Mouse (Mus musculus): ENCODE results near the gene Rpn2. TPM values are rescaled to one million over a fixed set of nuclear protein-coding genes. Genes with fewer than 3 reads are reported as not detected.

Gene Rpn2
- polyA plus RNA-seq, 1 experiment from 2014 or later = 176 TPM

GRCm38 (mm10) chr2:157313718-157314117 lies 34.9 kb downstream of the Rpn2 start:
- H3K27me3 ChIP-seq (ENCODE audit: control insufficient read depth, insufficient read depth, low read length) = no peaks in the 10 kb centered on the region
- H3K36me3 ChIP-seq (ENCODE audit: control insufficient read depth, insufficient read depth, low read length) = peaks cover 97% of the 10 kb centered on the region
- ATAC-seq (ENCODE audit: insufficient number of reproducible peaks, insufficient read depth, low FRiP score, low read depth) = no peak
- WGBS = 93% methylated on average over 3 of the region's 3 CpGs
- no peak overlapping the region for H3K4me2 ChIP-seq (ENCODE audit: low read length)
- no peak overlapping the region for H3K27ac ChIP-seq (replicated peaks in 1 of 2; ENCODE audit: control insufficient read depth in 1 of 2, insufficient read depth in 1 of 2, low read depth in 2 of 2, low read length in 2 of 2)
- no peaks in the 10 kb centered on the region for H3K9me3 ChIP-seq (ENCODE audit: control insufficient read depth, low read length)
- peaks cover 8 to 17% of the 10 kb centered on the region in 2 experiments; a peak in 2 of 4 replicates for H3K4me1 ChIP-seq (ENCODE audit: control insufficient read depth in 2 of 2, insufficient read depth in 2 of 2, low read length in 2 of 2)
- no peak overlapping the region for H3K9ac ChIP-seq (ENCODE audit: low read length)
- no peak overlapping the region for H3K4me3 ChIP-seq (ENCODE audit: control insufficient read depth in 1 of 2, insufficient read depth in 1 of 2, low read depth in 1 of 2, low read length in 2 of 2)

GRCm38 (mm10) chr2:157314310-157314709 lies 35.5 kb downstream of the Rpn2 start:
- H3K4me3 ChIP-seq (ENCODE audit: control insufficient read depth in 1 of 2, insufficient read depth in 1 of 2, low read depth in 1 of 2, low read length in 2 of 2) = no peak overlapping the region
- H3K4me2 ChIP-seq (ENCODE audit: low read length) = no peak overlapping the region
- no peaks in the 10 kb centered on the region for H3K9me3 ChIP-seq (ENCODE audit: control insufficient read depth, low read length)
- no peak overlapping the region for H3K9ac ChIP-seq (ENCODE audit: low read length)
- WGBS = 93% methylated on average over 7 of the region's 7 CpGs
- H3K27me3 ChIP-seq (ENCODE audit: control insufficient read depth, insufficient read depth, low read length) = no peaks in the 10 kb centered on the region
- H3K4me1 ChIP-seq (ENCODE audit: control insufficient read depth in 2 of 2, insufficient read depth in 2 of 2, low read length in 2 of 2) = peaks cover 8 to 17% of the 10 kb centered on the region in 2 experiments; a peak in 2 of 4 replicates
- peaks cover 97% of the 10 kb centered on the region for H3K36me3 ChIP-seq (ENCODE audit: control insufficient read depth, insufficient read depth, low read length)
- no peak for ATAC-seq (ENCODE audit: insufficient number of reproducible peaks, insufficient read depth, low FRiP score, low read depth)
- no peak overlapping the region for H3K27ac ChIP-seq (replicated peaks in 1 of 2; ENCODE audit: control insufficient read depth in 1 of 2, insufficient read depth in 1 of 2, low read depth in 2 of 2, low read length in 2 of 2)

GRCm38 (mm10) chr2:157315486-157315885 lies 36.7 kb downstream of the Rpn2 start:
- no peak overlapping the region for H3K4me2 ChIP-seq (ENCODE audit: low read length)
- no peaks in the 10 kb centered on the region for H3K9me3 ChIP-seq (ENCODE audit: control insufficient read depth, low read length)
- ATAC-seq (ENCODE audit: insufficient number of reproducible peaks, insufficient read depth, low FRiP score, low read depth) = no peak
- WGBS = 84% methylated on average over 6 of the region's 6 CpGs
- no peak overlapping the region for H3K27ac ChIP-seq (replicated peaks in 1 of 2; ENCODE audit: control insufficient read depth in 1 of 2, insufficient read depth in 1 of 2, low read depth in 2 of 2, low read length in 2 of 2)
- no peaks in the 10 kb centered on the region for H3K27me3 ChIP-seq (ENCODE audit: control insufficient read depth, insufficient read depth, low read length)
- no peak overlapping the region for H3K9ac ChIP-seq (ENCODE audit: low read length)
- no peak overlapping the region for H3K4me3 ChIP-seq (ENCODE audit: control insufficient read depth in 1 of 2, insufficient read depth in 1 of 2, low read depth in 1 of 2, low read length in 2 of 2)
- peaks cover 8 to 13% of the 10 kb centered on the region in 2 experiments; a peak in 2 of 4 replicates for H3K4me1 ChIP-seq (ENCODE audit: control insufficient read depth in 2 of 2, insufficient read depth in 2 of 2, low read length in 2 of 2)
- peaks cover 96% of the 10 kb centered on the region for H3K36me3 ChIP-seq (ENCODE audit: control insufficient read depth, insufficient read depth, low read length)

GRCm38 (mm10) chr2:157316358-157316933 lies 37.6 kb downstream of the Rpn2 start:
- Histone ChIP-seq H3K4me1 (ENCODE audit: control insufficient read depth in 2 of 2, insufficient read depth in 2 of 2, low read length in 2 of 2) (peaks cover 6 to 8% of the 10 kb centered on the region in 2 experiments; a peak in 1 of 4 replicates), H3K9ac (ENCODE audit: low read length) (no peak overlapping the region), H3K27me3 (ENCODE audit: control insufficient read depth, insufficient read depth, low read length) (no peaks in the 10 kb centered on the region), H3K27ac (replicated peaks in 1 of 2; ENCODE audit: control insufficient read depth in 1 of 2, insufficient read depth in 1 of 2, low read depth in 2 of 2, low read length in 2 of 2) (no peak overlapping the region), H3K9me3 (ENCODE audit: control insufficient read depth, low read length) (no peaks in the 10 kb centered on the region), H3K36me3 (ENCODE audit: control insufficient read depth, insufficient read depth, low read length) (peaks cover 96% of the 10 kb centered on the region), H3K4me2 (ENCODE audit: low read length) (no peak overlapping the region), H3K4me3 (ENCODE audit: control insufficient read depth in 1 of 2, insufficient read depth in 1 of 2, low read depth in 1 of 2, low read length in 2 of 2) (no peak overlapping the region)
- ATAC-seq (ENCODE audit: insufficient number of reproducible peaks, insufficient read depth, low FRiP score, low read depth) = no peak
- 84% methylated on average over 14 of the region's 14 CpGs for WGBS

- no peaks in the 10 kb centered on the region for H3K9me3 ChIP-seq (ENCODE audit: control insufficient read depth, low read length)
- 76% methylated on average over 6 of the region's 6 CpGs for WGBS
- H3K4me2 ChIP-seq (ENCODE audit: low read length) = no peak overlapping the region
- no peak overlapping the region for H3K27ac ChIP-seq (replicated peaks in 1 of 2; ENCODE audit: control insufficient read depth in 1 of 2, insufficient read depth in 1 of 2, low read depth in 2 of 2, low read length in 2 of 2)
- peaks cover 4 to 8% of the 10 kb centered on the region in 2 experiments; a peak in 1 of 4 replicates for H3K4me1 ChIP-seq (ENCODE audit: control insufficient read depth in 2 of 2, insufficient read depth in 2 of 2, low read length in 2 of 2)
- H3K27me3 ChIP-seq (ENCODE audit: control insufficient read depth, insufficient read depth, low read length) = no peaks in the 10 kb centered on the region
- no peak for ATAC-seq (ENCODE audit: insufficient number of reproducible peaks, insufficient read depth, low FRiP score, low read depth)
- peaks cover 97% of the 10 kb centered on the region for H3K36me3 ChIP-seq (ENCODE audit: control insufficient read depth, insufficient read depth, low read length)
- H3K4me3 ChIP-seq (ENCODE audit: control insufficient read depth in 1 of 2, insufficient read depth in 1 of 2, low read depth in 1 of 2, low read length in 2 of 2) = no peak overlapping the region
- no peak overlapping the region for H3K9ac ChIP-seq (ENCODE audit: low read length)
Observed at GRCm38 (mm10) chr2:157317220-157317619, 38.4 kb downstream of the Rpn2 start.

GRCm38 (mm10) chr2:157320135-157320534 lies 41.3 kb downstream of the Rpn2 start:
- no peak overlapping the region for H3K4me2 ChIP-seq (ENCODE audit: low read length)
- H3K27ac ChIP-seq (replicated peaks in 1 of 2; ENCODE audit: control insufficient read depth in 1 of 2, insufficient read depth in 1 of 2, low read depth in 2 of 2, low read length in 2 of 2) = no peak overlapping the region
- no peak overlapping the region for H3K4me3 ChIP-seq (ENCODE audit: control insufficient read depth in 1 of 2, insufficient read depth in 1 of 2, low read depth in 1 of 2, low read length in 2 of 2)
- H3K36me3 ChIP-seq (ENCODE audit: control insufficient read depth, insufficient read depth, low read length) = peaks cover 97% of the 10 kb centered on the region
- no peaks in the 10 kb centered on the region for H3K27me3 ChIP-seq (ENCODE audit: control insufficient read depth, insufficient read depth, low read length)
- H3K4me1 ChIP-seq (ENCODE audit: control insufficient read depth in 2 of 2, insufficient read depth in 2 of 2, low read length in 2 of 2) = peaks cover 4 to 8% of the 10 kb centered on the region in 2 experiments; a peak in 1 of 4 replicates
- 89% methylated on average over 8 of the region's 8 CpGs for WGBS
- no peak for ATAC-seq (ENCODE audit: insufficient number of reproducible peaks, insufficient read depth, low FRiP score, low read depth)
- H3K9ac ChIP-seq (ENCODE audit: low read length) = no peak overlapping the region
- H3K9me3 ChIP-seq (ENCODE audit: control insufficient read depth, low read length) = no peaks in the 10 kb centered on the region

- no peaks in the 10 kb centered on the region for H3K27me3 ChIP-seq (ENCODE audit: control insufficient read depth, insufficient read depth, low read length)
- H3K4me3 ChIP-seq (ENCODE audit: control insufficient read depth in 1 of 2, insufficient read depth in 1 of 2, low read depth in 1 of 2, low read length in 2 of 2) = no peak overlapping the region
- no peak overlapping the region for H3K4me2 ChIP-seq (ENCODE audit: low read length)
- WGBS = 66% methylated on average over 5 of the region's 5 CpGs
- H3K27ac ChIP-seq (replicated peaks in 1 of 2; ENCODE audit: control insufficient read depth in 1 of 2, insufficient read depth in 1 of 2, low read depth in 2 of 2, low read length in 2 of 2) = no peak overlapping the region
- H3K9me3 ChIP-seq (ENCODE audit: control insufficient read depth, low read length) = no peaks in the 10 kb centered on the region
- ATAC-seq (ENCODE audit: insufficient number of reproducible peaks, insufficient read depth, low FRiP score, low read depth) = no peak
- H3K4me1 ChIP-seq (ENCODE audit: control insufficient read depth in 2 of 2, insufficient read depth in 2 of 2, low read length in 2 of 2) = peaks cover 4 to 8% of the 10 kb centered on the region in 2 experiments; a peak in 1 of 4 replicates
- H3K9ac ChIP-seq (ENCODE audit: low read length) = no peak overlapping the region
- peaks cover 97% of the 10 kb centered on the region for H3K36me3 ChIP-seq (ENCODE audit: control insufficient read depth, insufficient read depth, low read length)
Observed at GRCm38 (mm10) chr2:157320886-157321285, 42.1 kb downstream of the Rpn2 start.
